Mouse (Mus musculus) lung, postnatal 0 days (tissue): ENCODE data around the gene Dnajc27.

Experiments used
- CTCF ChIP-seq: IDR thresholded peaks from 2 replicates; pipeline ENCODE4 v1.5.1; 2016; ENCODE audit warnings: antibody characterized with exemption, mild to moderate bottlenecking
- EP300 ChIP-seq: IDR thresholded peaks from 2 replicates; pipeline ENCODE4 v1.6.1; 2016; ENCODE audit warnings: antibody characterized with exemption, mild to moderate bottlenecking, control low read depth

DNA sequence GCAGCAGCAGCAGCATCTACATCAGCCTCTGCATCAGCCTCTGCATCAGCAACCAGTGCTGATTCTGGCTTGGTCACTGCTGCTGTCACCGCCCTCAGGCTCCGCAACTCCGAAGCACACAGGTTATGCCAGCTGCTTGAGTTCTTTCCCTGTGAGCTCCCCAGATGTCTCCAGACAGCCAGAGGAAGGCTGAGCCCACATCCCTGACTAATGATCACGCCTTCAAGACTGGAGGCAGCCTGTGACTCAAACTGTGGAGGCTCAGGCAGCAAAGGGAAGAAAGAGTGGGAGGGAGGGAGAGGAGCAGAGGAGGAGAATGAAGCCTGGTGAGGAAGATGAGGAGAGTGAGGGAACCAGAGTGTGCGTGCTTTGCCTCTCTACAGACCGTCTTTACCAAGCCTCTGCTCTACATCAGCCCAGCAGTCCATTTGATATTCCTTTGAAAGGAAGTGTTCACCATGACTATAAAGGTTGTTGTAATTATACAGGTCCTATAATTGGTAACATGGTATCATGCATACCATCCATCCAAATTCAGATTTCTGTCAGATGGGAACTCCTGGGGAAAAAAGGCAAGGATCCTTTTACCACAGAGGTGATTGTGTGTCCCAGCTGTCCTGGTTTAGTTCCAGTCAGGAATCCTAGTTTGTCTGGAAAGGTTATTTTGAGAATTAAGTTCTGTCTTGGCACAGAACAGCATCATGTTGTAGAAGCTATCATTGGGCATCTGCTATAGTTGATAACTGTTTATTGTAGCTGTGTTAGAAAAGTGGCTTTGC is 15.5 kb upstream of the Dnajc27 start:
- TF ChIP-seq CTCF (no peak), EP300 (no peak)
